Mouse (Mus musculus) kidney, adult 18-20 months (tissue): ENCODE measurements at regions not wholly inside any gene's neighbourhood (a gene's known extent, or its start where the extent isn't known, plus 50 kb on each side); places are given as distances from the start of the nearest gene placed in this dataset.

Source experiments
- DNase-seq: peaks from one replicate; pipeline ENCODE4 v3.0.0; 2021

DNA sequence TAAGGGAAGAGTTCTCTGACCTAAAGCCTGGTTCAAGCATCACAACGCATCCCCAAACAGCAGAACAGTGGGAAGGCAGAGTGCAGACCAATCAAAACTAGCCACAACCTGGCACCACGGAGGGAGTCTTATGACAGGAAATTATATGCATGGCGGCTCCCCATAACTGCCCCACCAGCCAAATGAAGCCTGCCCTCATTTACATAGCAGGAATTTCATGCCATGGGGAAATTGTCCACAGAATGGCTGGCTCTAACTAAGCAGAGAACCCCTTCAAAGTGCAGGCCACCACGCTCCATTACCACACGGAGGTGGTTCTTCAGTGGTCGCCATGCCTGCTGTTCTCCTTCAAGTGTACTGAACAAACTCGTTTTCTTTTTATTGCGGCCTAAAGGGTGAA, 126.3 kb upstream of the Zc3h12c start:
- DNase-seq: peak; percentile 34

GRCm38 (mm10) chr9:52289069-52289468, 120.7 kb upstream of the Zc3h12c start:
- no peak for DNase-seq

GRCm38 (mm10) chr9:52287761-52288275, 119.4 kb upstream of the Zc3h12c start:
- DNase-seq: no peak

- DNase-seq: peak; percentile 69
Measured at GRCm38 (mm10) chr9:52287246-52287651, 118.9 kb upstream of the Zc3h12c start.

DNA sequence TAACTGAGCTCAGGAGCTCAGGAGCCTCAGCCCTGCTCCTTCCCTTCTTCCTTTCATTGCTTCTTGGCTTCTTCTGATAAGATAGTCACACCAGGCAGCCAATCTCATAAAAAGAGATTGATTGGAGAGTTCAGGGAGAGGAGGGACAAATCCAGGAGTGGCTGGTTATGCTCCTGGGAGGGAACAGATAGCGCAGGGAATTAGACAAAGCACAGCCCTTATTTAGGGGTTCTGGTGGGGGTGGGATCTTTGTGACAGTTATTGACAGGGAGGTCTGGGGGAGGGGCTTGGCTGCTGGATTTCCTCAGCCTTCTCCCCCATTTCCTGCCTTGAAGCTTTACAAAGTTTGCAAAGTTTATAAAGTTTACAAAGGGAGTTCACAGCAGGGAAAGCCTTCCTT, 117.7 kb upstream of the Zc3h12c start:
- DNase-seq: no peak

GRCm38 (mm10) chr9:52283558-52283957, 115.2 kb upstream of the Zc3h12c start:
- DNase-seq: no peak

GRCm38 (mm10) chr9:52280995-52281394, 112.6 kb upstream of the Zc3h12c start:
- DNase-seq: no peak

DNA sequence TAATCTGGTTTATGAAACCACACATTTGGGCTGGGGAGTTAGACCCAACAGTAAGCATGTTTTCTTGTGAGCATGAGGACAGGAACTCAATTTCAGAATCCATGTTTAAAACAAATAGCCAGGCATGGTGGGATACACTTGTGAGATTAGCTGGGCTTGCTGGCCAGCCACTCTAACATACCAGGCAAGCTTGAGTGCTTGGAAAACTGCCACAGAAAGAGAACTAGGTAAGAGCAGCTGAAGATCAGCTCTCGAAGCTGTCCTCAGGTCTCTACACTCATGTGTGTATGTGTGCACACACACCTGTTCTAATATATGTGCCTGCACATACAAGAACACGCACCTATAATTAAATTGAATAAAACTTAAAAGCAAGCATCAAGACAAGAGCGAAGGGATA, 112.2 kb upstream of the Zc3h12c start:
- DNase-seq: no peak

DNA sequence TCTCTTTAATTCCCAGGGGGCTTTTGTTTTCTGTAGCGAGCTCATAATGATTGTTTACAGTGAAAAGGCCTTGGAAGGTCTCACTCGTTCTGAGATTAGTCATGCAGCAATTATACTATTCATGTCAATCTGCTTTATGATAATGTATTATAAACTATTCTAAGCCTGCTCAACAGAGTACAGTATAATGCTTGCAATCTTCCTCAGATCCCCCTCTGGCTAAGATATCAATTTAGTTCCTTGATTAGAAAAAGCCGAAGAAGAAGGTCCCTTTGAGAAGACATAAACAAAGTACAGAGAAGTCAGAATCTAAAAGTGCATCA, 110.3 kb upstream of the Zc3h12c start:
- DNase-seq: no peak

DNA sequence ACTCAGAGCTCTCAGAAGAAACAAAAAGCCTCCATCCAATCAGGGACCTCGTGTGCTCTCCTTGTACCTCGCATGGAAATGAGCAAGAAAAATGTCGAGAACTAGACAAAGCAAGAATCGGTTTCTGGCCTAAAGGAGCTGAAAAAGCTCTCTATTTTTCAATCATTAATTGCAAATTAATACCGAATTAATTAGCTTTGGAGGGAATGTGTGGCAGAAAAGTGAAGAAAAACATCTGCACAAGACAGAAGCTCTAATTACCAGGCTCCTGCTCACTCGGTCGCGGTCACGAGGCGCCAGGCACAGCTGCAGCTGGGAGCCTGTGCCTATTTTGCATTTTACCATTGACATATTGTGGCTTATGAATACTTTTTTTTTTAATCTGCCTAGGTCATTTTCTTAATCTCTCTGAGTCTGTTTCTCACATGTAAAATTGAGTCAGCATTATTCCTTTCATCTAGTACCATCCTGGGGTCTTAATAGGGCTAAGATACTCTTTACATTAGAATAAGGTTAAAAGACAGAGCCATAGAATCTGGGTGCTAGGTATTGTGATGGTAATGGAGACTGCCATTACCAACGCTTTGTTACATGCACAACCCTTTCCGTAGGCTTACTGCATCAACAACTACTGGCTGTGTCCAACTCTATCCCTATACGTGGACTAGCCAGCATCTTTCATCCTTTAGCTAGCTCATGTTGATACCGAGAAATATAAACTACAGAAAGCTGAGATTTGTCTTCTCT, 109.8 kb upstream of the Zc3h12c start:
- no peak for DNase-seq

- no peak for DNase-seq
Measured at GRCm38 (mm10) chr9:52273994-52274393, 105.6 kb upstream of the Zc3h12c start.

DNA sequence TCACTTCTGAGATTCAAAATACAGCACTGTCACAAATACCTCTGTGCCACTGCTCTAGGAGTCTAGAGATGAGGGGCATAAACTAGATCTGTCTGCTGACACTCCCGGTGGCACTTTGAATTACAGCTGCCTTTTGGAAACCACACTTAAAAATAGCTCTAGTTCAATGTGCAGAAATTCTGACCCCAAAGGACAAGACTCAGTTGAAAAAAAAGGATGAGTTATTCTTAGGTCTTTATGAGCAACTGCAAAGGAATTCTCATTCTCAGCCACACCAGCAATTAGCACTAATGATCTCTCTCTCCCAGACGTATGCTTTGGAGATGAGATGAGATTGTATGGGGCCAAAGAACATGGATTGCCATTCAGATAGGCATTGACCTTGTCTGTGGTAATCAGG, 104.3 kb upstream of the Zc3h12c start:
- no peak for DNase-seq

- no peak for DNase-seq
Measured at GRCm38 (mm10) chr9:52271345-52272116, 103.2 kb upstream of the Zc3h12c start.

DNA sequence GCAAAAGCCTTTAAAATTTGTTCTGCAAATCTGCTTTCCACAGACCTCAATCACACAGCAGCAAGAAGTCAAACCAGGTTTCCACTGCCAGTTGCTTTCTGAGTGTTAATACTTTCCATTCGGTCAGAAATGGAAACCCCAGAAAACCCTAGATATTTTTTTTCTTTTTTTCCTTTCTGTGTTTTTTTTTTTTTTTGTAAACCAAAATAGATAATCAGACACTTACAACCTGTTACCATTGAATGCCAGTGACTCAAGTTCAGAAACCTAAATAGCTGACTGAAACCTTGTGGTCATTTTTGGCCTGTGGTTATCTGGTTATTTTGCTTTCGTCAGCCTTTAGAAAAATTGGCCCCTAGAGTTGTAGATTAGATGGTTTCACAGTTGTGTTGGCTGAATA, 93.2 kb upstream of the Zc3h12c start:
- no peak for DNase-seq

- no peak for DNase-seq
Measured at GRCm38 (mm10) chr9:52259459-52259858, 91.1 kb upstream of the Zc3h12c start.

- DNase-seq: no peak
Measured at GRCm38 (mm10) chr9:52255692-52256091, 87.3 kb upstream of the Zc3h12c start.

GRCm38 (mm10) chr9:52254475-52254874, 86.1 kb upstream of the Zc3h12c start:
- no peak for DNase-seq

DNA sequence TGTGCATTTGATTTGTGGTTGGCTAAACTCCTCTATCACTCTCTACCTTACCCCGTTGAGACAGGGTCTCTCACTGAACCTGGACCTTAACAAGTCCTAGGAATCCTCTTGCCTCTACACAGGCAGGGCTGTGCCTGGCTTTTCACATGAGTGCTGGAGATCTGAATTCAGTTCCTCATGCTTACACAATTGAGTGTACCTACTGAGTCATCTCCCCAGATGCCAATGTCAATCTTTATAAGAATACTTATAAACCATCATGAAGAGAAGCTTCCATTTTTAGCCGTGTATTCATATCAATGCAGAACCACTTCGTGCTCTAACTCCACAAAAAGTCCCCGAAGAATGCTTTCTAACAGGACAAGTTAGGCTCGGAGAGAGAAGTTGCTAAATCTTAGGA, 83.1 kb upstream of the Zc3h12c start:
- no peak for DNase-seq

DNA sequence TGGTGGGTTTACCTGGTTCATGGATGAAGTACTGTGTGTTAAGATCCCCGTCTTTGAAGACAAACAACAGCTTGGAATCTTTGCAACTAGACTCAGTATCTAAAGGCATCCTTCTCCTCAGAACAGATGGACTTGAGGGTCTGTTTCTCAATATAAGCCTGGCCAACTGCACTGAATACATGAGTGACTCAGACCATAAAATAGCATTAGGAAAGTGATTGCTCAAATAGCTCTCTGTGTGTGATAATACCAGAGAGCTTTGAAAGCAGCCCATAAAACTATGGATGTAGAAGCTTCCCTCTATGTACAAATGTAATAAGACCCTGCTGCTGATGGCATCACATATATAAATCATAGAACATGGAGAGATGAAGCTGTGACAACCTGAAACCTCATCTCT, 78.3 kb upstream of the Zc3h12c start:
- DNase-seq: no peak

GRCm38 (mm10) chr9:52244081-52244480, 75.7 kb upstream of the Zc3h12c start:
- DNase-seq: no peak

DNA sequence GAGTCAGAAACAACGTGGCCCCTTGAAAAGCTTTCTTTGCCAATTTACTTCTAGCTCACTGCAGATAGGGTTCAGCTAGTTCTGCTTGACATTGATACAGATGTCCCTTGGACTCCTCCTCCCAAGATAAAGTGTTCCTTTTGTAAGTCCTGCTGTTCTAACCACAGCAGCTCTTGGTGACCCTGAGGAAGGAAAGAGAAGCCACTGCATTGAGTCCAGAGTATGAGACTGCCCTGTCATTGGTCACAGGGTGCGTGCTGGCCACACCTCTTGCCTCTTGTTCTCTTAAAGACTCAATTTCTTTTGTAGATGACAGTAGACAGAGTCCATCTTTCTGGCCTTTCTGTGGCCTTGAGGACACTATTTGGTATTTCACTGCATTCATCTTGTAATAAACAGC, 74.7 kb upstream of the Zc3h12c start:
- no peak for DNase-seq

DNA sequence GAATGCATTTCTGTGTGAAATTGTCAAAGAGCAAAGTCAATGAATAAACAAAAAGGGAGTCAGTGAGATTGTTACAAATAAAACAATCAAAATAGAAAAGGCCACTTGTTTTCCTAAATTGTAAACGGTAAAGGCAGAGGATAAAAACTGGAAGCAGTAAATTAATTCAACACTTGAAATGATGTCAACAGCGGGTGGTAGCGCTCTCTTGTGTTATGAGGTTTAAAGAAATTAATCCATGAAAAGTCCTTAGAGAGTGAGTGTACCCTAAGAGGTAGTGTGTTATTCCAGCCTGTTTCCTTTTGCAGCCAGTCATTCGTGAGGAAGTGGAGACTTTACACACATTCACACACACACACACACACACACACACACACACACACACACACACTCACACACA, 73.2 kb upstream of the Zc3h12c start:
- DNase-seq: no peak

- no peak for DNase-seq
Measured at GRCm38 (mm10) chr9:52240585-52241320, 72.4 kb upstream of the Zc3h12c start.

- DNase-seq: no peak
Measured at GRCm38 (mm10) chr9:52234775-52235174, 66.4 kb upstream of the Zc3h12c start.
